ENCODE assay signal across 17 mouse cellular contexts in genomic region chr12:110483761-110484160, GRCm38 (mm10). TPM values are rescaled to one million over a fixed set of nuclear protein-coding genes. Genes with fewer than 3 reads are reported as not detected.
DNase-seq lines count a peak whose midpoint lies in the region; ATAC-seq and TF ChIP-seq lines count a peak whose summit lies in the region.
"Had no signal": no experiment of that assay in that cellular context is flagged by ENCODE, and none has a peak within 500 bp of the region (broad histone marks: within the 10 kb centered on the region; RNA-seq: fewer than 3 reads in every experiment).

No protein-coding gene starts in this region.

- no peak for TF ChIP-seq CTCF in lung, postnatal 0 days (IDR thresholded peaks at IDR 0.05)

- H3K4me1 ChIP-seq in heart, embryonic 14.5 days (ENCODE audit: control insufficient read depth in 2 of 2, insufficient read depth in 2 of 2, low read length in 2 of 2): peaks cover 31 to 43% of the 10 kb centered on the region in 2 experiments
- H3K4me1 ChIP-seq in lung, postnatal 0 days (ENCODE audit: insufficient read depth, low read depth, low read length): peaks cover 22% of the 10 kb centered on the region; the same call in 1 of the 2 replicates
- H3K4me1 ChIP-seq in liver, embryonic 13.5 days (replicated peaks): peaks cover 48% of the 10 kb centered on the region

- H3K4me2 ChIP-seq in heart, embryonic 14.5 days (ENCODE audit: low read length): peak overlapping the region; percentile 94
- H3K4me2 ChIP-seq in lung, postnatal 0 days (replicated peaks; ENCODE audit: low read depth, low read length): 0 out of 2 replicates have a peak overlapping the region, but pooled peaks have one; percentile 3
- H3K4me2 ChIP-seq in liver, embryonic 13.5 days: peak overlapping the region; percentile 90
- H3K4me2 ChIP-seq: forebrain, embryonic 13.5 days; limb, embryonic 15.5 days; midbrain, embryonic 12.5 days had no signal

- no peak for DNase-seq in heart, adult 8-10 months (ENCODE audit: low spot score)
- DNase-seq in lung, postnatal 0 days (ENCODE audit: low spot score): peak; percentile 37
- DNase-seq in lung, postnatal 36 days: no peak
- no peak for DNase-seq in liver, embryonic 13.5 days
- peak; percentile 86 for DNase-seq in thymus, postnatal 4 days
- DNase-seq in cerebellum, postnatal 36 days: no peak
- no peak for DNase-seq in adrenal gland, postnatal 25 days
- DNase-seq: cerebellum, adult 8-10 months; gastrocnemius, adult 2 months; heart, postnatal 4 days; kidney, adult 8-10 months; retina, postnatal 1 day had no signal

- peak overlapping the region in 1 of 2 experiments; percentile 8; a peak in 1 of 4 replicates for H3K4me3 ChIP-seq in heart, embryonic 14.5 days (ENCODE audit: control insufficient read depth in 1 of 2, insufficient read depth in 1 of 2, low read depth in 1 of 2, low read length in 2 of 2)
- no peak overlapping the region for H3K4me3 ChIP-seq in lung, postnatal 0 days (ENCODE audit: low read depth, low read length)
- no peak overlapping the region for H3K4me3 ChIP-seq in liver, embryonic 13.5 days (replicated peaks)
- H3K4me3 ChIP-seq: forebrain, embryonic 13.5 days; gastrocnemius, adult 2 months; limb, embryonic 15.5 days; midbrain, embryonic 12.5 days; neural tube, embryonic 12.5 days had no signal

- ATAC-seq in heart, embryonic 14.5 days (ENCODE audit: insufficient number of reproducible peaks, insufficient read depth, low FRiP score, low read depth): no peak
- ATAC-seq in lung, postnatal 0 days: peak; percentile 26
- ATAC-seq in liver, embryonic 13.5 days (ENCODE audit: low read depth): no peak
- ATAC-seq: forebrain, embryonic 13.5 days had no signal

- H3K27me3 ChIP-seq in heart, embryonic 14.5 days (ENCODE audit: control insufficient read depth, insufficient read depth, low read length): no peaks in the 10 kb centered on the region
- no peaks in the 10 kb centered on the region for H3K27me3 ChIP-seq in lung, postnatal 0 days (replicated peaks; ENCODE audit: insufficient read depth, low read length)
- H3K27me3 ChIP-seq in liver, embryonic 13.5 days: no peaks in the 10 kb centered on the region
- H3K27me3 ChIP-seq: forebrain, embryonic 13.5 days; limb, embryonic 15.5 days; midbrain, embryonic 12.5 days; neural tube, embryonic 12.5 days had no signal

- peaks cover 9% of the 10 kb centered on the region for H3K36me3 ChIP-seq in heart, embryonic 14.5 days (ENCODE audit: control insufficient read depth, insufficient read depth, low read length)
- H3K36me3 ChIP-seq in lung, postnatal 0 days (ENCODE audit: insufficient read depth, low read length): no peaks in the 10 kb centered on the region
- peaks cover 6% of the 10 kb centered on the region; the same call in 1 of the 2 replicates for H3K36me3 ChIP-seq in liver, embryonic 13.5 days

- WGBS in heart, embryonic 14.5 days: 19% methylated on average over 6 of the region's 6 CpGs
- WGBS in lung, postnatal 0 days: 29% methylated on average over 6 of the region's 6 CpGs
- WGBS in liver, embryonic 13.5 days (ENCODE audit: insufficient replicate concordance): 56% methylated on average over 6 of the region's 6 CpGs

- H3K27ac ChIP-seq in heart, embryonic 14.5 days (replicated peaks in 1 of 2; ENCODE audit: control insufficient read depth in 1 of 2, insufficient read depth in 1 of 2, low read depth in 2 of 2, low read length in 2 of 2): no peak overlapping the region; a peak in 1 of 4 replicates
- peak overlapping the region; percentile 20; the same call in 1 of the 2 replicates for H3K27ac ChIP-seq in lung, postnatal 0 days (ENCODE audit: low read length)
- H3K27ac ChIP-seq in liver, embryonic 13.5 days: 0 out of 2 replicates have a peak overlapping the region, but pooled peaks have one; percentile 34
- H3K27ac ChIP-seq: forebrain, embryonic 13.5 days; gastrocnemius, adult 2 months; limb, embryonic 15.5 days; midbrain, embryonic 12.5 days; neural tube, embryonic 12.5 days had no signal

- TF ChIP-seq EP300 in lung, postnatal 0 days (IDR thresholded peaks at IDR 0.05): no peak

- H3K9ac ChIP-seq in heart, embryonic 14.5 days (ENCODE audit: low read length): peak overlapping the region; percentile 27; the same call in 1 of the 2 replicates
- H3K9ac ChIP-seq in lung, postnatal 0 days (replicated peaks; ENCODE audit: low read depth): no peak overlapping the region
- peak overlapping the region; percentile 52 for H3K9ac ChIP-seq in liver, embryonic 13.5 days
- H3K9ac ChIP-seq: forebrain, embryonic 13.5 days; limb, embryonic 15.5 days; midbrain, embryonic 12.5 days; neural tube, embryonic 12.5 days had no signal

- H3K9me3 ChIP-seq in heart, embryonic 14.5 days (ENCODE audit: control insufficient read depth, low read length): no peaks in the 10 kb centered on the region
- no peaks in the 10 kb centered on the region for H3K9me3 ChIP-seq in lung, postnatal 0 days (ENCODE audit: low read length)
- H3K9me3 ChIP-seq in liver, embryonic 13.5 days (replicated peaks): no peaks in the 10 kb centered on the region
- H3K9me3 ChIP-seq: forebrain, embryonic 13.5 days; limb, embryonic 15.5 days; midbrain, embryonic 12.5 days; neural tube, embryonic 12.5 days had no signal

RNA-seq across cellular contexts. Expression of gene Ppp2r5c, which starts 36.8 kb away (rescaled TPM):
- polyA plus RNA-seq in heart, embryonic 14.5 days (2014; fragmentation: Nextera tagmentation; extraction: Ambion mirVana): 131 and 138 TPM in 2 replicates
- 10 to 100 TPM; 88.9 to 96.8 (median 93.6) TPM for total RNA-seq in heart, adult 8-10 months (2022)
- 102 and 105 TPM in 2 replicates for polyA plus RNA-seq in lung, postnatal 0 days (2015; fragmentation: Nextera tagmentation; extraction: Ambion mirVana)
- polyA plus RNA-seq in liver, embryonic 13.5 days (2015; fragmentation: Nextera tagmentation; extraction: Ambion mirVana): 86.2 and 97.8 TPM in 2 replicates
- total RNA-seq in adrenal gland, postnatal 25 days (2021): 98.6 and 115 TPM in 2 replicates

Comparison
In these comparisons a context has a peak if more than half of its experiments do, and no peak if none do; other contexts are left out.
1. DNase-seq: peak in lung, postnatal 0 days (single experiment) and thymus, postnatal 4 days (single experiment); none in heart, adult 8-10 months (single experiment), lung, postnatal 36 days (single experiment), liver, embryonic 13.5 days (single experiment), cerebellum, postnatal 36 days (0 of 2) and adrenal gland, postnatal 25 days (single experiment).
2. H3K27ac ChIP-seq: peak in lung, postnatal 0 days (single experiment) and liver, embryonic 13.5 days (single experiment); none in heart, embryonic 14.5 days (0 of 2).
3. H3K4me2 ChIP-seq: peak in every context shown above with its lines; median percentile 94 in heart, embryonic 14.5 days; 90 in liver, embryonic 13.5 days; 3 in lung, postnatal 0 days.